In the genomic region with DNA sequence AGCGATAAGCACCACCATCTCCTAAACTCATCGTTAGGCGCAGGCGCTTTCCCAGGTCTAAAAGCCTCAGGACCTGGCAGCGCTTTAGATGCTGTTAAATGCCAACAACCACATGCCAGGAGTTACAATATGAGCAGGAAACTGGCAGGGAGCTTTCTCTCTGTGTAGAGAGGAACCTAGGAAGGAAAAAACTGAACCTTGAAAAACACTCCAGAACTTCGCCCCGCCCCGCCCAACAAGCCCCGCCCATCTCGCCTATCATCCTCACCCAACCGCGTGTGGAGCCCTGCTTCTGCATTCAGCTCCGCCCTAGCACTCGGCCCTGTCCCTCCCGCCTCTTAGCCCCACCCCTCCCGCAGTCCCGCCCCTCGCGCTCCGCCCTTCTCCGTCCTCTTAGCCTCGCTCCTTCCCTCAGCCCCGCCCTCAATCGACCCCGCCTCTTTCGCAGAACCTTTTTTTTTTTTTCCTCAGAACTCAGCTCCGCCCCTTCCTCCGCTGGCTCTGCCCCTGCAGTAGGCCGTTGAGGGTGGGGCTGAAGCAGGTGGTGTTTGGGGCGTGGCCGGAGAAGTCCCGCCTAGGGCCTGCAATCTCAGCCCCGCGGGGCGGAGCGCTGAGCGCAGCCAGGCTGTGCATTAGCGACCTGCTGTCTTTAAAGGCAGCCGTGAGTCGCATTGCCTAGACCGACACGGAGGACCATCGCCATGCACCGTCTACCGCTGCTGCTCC, we compare ENCODE assay signal across 8 mouse cellular contexts. TPM values are rescaled to one million over a fixed set of nuclear protein-coding genes. Genes with fewer than 3 reads are reported as not detected.
DNase-seq lines count a peak whose midpoint lies in the region; ATAC-seq and TF ChIP-seq lines count a peak whose summit lies in the region.

A gene (plus strand): TSS at position 653 of the 726 bp plus-strand sequence.

- peak; percentile 52; the same call in 1 of the 2 replicates for TF ChIP-seq EP300 in liver, postnatal 0 days (IDR thresholded peaks at IDR 0.05; ENCODE audit: low read depth)

- H3K4me2 ChIP-seq in forebrain, embryonic 13.5 days: peak within 1 kb of the TSS; percentile 71
- peak within 1 kb of the TSS; percentile 77 for H3K4me2 ChIP-seq in liver, postnatal 0 days (ENCODE audit: low read depth, low read length)
- peak within 1 kb of the TSS; percentile 57 for H3K4me2 ChIP-seq in neural tube, embryonic 14.5 days (ENCODE audit: low read depth, low read length)

- no peaks in the 10 kb centered on the region for H3K9me3 ChIP-seq in E14TG2a.4 (ENCODE audit: low read length)
- no peaks in the 10 kb centered on the region; the same call in 1 of the 2 replicates for H3K9me3 ChIP-seq in forebrain, embryonic 13.5 days (replicated peaks)
- no peaks in the 10 kb centered on the region for H3K9me3 ChIP-seq in liver, postnatal 0 days (ENCODE audit: low read length)
- H3K9me3 ChIP-seq in neural tube, embryonic 14.5 days (ENCODE audit: control insufficient read depth, low read length): no peaks in the 10 kb centered on the region

- peak within 1 kb of the TSS; percentile 36; the same call in 1 of the 2 replicates for H3K27ac ChIP-seq in forebrain, embryonic 13.5 days
- peak within 1 kb of the TSS; percentile 87 for H3K27ac ChIP-seq in liver, postnatal 0 days (ENCODE audit: low read depth)
- H3K27ac ChIP-seq in neural tube, embryonic 14.5 days (ENCODE audit: low read depth, low read length): peak within 1 kb of the TSS; percentile 46

- TF ChIP-seq CTCF in E14TG2a.4 (conservative IDR thresholded peaks at IDR 0.05; ENCODE audit: low read length): no peak
- no peak for TF ChIP-seq CTCF in liver, postnatal 0 days (IDR thresholded peaks at IDR 0.05; ENCODE audit: low read depth)

- peaks cover 13% of the 10 kb centered on the region for H3K36me3 ChIP-seq in E14TG2a.4 (ENCODE audit: insufficient read depth, low read length)
- no peaks in the 10 kb centered on the region for H3K36me3 ChIP-seq in forebrain, embryonic 13.5 days (ENCODE audit: poor library complexity, severe bottlenecking)
- no peaks in the 10 kb centered on the region for H3K36me3 ChIP-seq in liver, postnatal 0 days (replicated peaks; ENCODE audit: insufficient read depth, low read length)
- no peaks in the 10 kb centered on the region for H3K36me3 ChIP-seq in neural tube, embryonic 14.5 days (ENCODE audit: control insufficient read depth, insufficient read depth, low read length)

- intact Hi-C loops in heart, postnatal 10 days (cut with DNase I): loop anchor here (5.0 kb wide), 1 partner anchor 60 kb away; no protein-coding TSS in a partner anchor

- peak; percentile 95 for DNase-seq in heart, postnatal 10 days
- DNase-seq in large intestine, adult 2 months (ENCODE audit: low read depth, low spot score): peak; percentile 89
- DNase-seq in liver, postnatal 0 days: peak; percentile 98
- peak; percentile 98 for DNase-seq in testis, postnatal 10 days (ENCODE audit: low spot score)

- H3K9ac ChIP-seq in forebrain, embryonic 13.5 days: peak within 1 kb of the TSS; percentile 75
- peak within 1 kb of the TSS; percentile 56 for H3K9ac ChIP-seq in liver, postnatal 0 days (replicated peaks)
- peak within 1 kb of the TSS; percentile 62 for H3K9ac ChIP-seq in neural tube, embryonic 14.5 days (replicated peaks; ENCODE audit: low read depth, low read length)

- no peaks in the 10 kb centered on the region for H3K27me3 ChIP-seq in E14TG2a.4 (ENCODE audit: insufficient read depth, low read length)
- H3K27me3 ChIP-seq in forebrain, embryonic 13.5 days: no peaks in the 10 kb centered on the region
- H3K27me3 ChIP-seq in liver, postnatal 0 days (ENCODE audit: insufficient read depth, low read length): no peaks in the 10 kb centered on the region
- no peaks in the 10 kb centered on the region for H3K27me3 ChIP-seq in neural tube, embryonic 14.5 days (ENCODE audit: control insufficient read depth, insufficient read depth, low read length)

- ATAC-seq in cerebellum, adult (ENCODE audit: insufficient number of reproducible peaks, low FRiP score, low TSS enrichment): peak; percentile 89
- ATAC-seq in forebrain, embryonic 13.5 days: peak; percentile 95
- ATAC-seq in liver, postnatal 0 days: peak; percentile 97
- peak; percentile 94 for ATAC-seq in neural tube, embryonic 14.5 days (ENCODE audit: low read depth)

- H3K4me1 ChIP-seq in E14TG2a.4 (replicated peaks; ENCODE audit: low read depth, low read length): peaks cover 57% of the 10 kb centered on the region
- H3K4me1 ChIP-seq in forebrain, embryonic 13.5 days: peaks cover 13% of the 10 kb centered on the region
- H3K4me1 ChIP-seq in liver, postnatal 0 days (ENCODE audit: insufficient read depth): peaks cover 32% of the 10 kb centered on the region
- no peaks in the 10 kb centered on the region for H3K4me1 ChIP-seq in neural tube, embryonic 14.5 days (ENCODE audit: control insufficient read depth, insufficient read depth, low read length)

- WGBS in forebrain, embryonic 13.5 days: 3% methylated on average over 45 of the region's 45 CpGs
- 1% methylated on average over 42 of the region's 45 CpGs for WGBS in large intestine, adult 2 months
- WGBS in liver, postnatal 0 days (ENCODE audit: insufficient replicate concordance): 1% methylated on average over 44 of the region's 45 CpGs
- 4% methylated on average over 37 of the region's 45 CpGs for WGBS in neural tube, embryonic 14.5 days

- H3K4me3 ChIP-seq in E14TG2a.4 (replicated peaks; ENCODE audit: low read length): peak within 1 kb of the TSS; percentile 88
- peak within 1 kb of the TSS; percentile 55 for H3K4me3 ChIP-seq in forebrain, embryonic 13.5 days
- peak within 1 kb of the TSS; percentile 57 for H3K4me3 ChIP-seq in liver, postnatal 0 days (ENCODE audit: low read depth, low read length)
- H3K4me3 ChIP-seq in neural tube, embryonic 14.5 days (ENCODE audit: low read depth, low read length): peak within 1 kb of the TSS; percentile 41

RNA-seq across cellular contexts. Expression of the gene that starts here (rescaled TPM):
- polyA plus RNA-seq in forebrain, embryonic 13.5 days (2015; fragmentation: Nextera tagmentation; extraction: Ambion mirVana): 11.5 and 12.5 TPM in 2 replicates
- 10 to 100 TPM; 12.7 to 13.5 TPM for total RNA-seq in heart, postnatal 10 days (2021)
- polyA plus RNA-seq in large intestine, adult 2 months (2012; rRNA removed): 28.6 and 32.5 TPM in 2 replicates
- 28.7 and 31.6 TPM in 2 replicates for polyA plus RNA-seq in liver, postnatal 0 days (2015; fragmentation: Nextera tagmentation; extraction: Ambion mirVana)
- 30.0 and 32.5 TPM in 2 replicates for polyA plus RNA-seq in neural tube, embryonic 14.5 days (2014; fragmentation: Nextera tagmentation; extraction: Ambion mirVana)

Comparison
In these comparisons a context has a peak if more than half of its experiments do, and no peak if none do; other contexts are left out.
1. Peak in every context shown above with its lines: DNase-seq, ATAC-seq, H3K4me3 ChIP-seq and H3K27ac ChIP-seq.
2. H3K27ac ChIP-seq: peak in every context shown above with its lines; median percentile 87 in liver, postnatal 0 days; 46 in neural tube, embryonic 14.5 days; 36 in forebrain, embryonic 13.5 days.